Mouse (Mus musculus): Measurements from ENCODE around the gene 1700056E22Rik. TPM values are rescaled to one million over a fixed set of nuclear protein-coding genes. Genes with fewer than 3 reads are reported as not detected.

1700056E22Rik gene
- polyA plus RNA-seq, 1 experiment from 2014 or later: 0.52 TPM

- peaks cover 22% of the 10 kb centered on the region for H3K4me1 ChIP-seq (ENCODE audit: control insufficient read depth, insufficient read depth, low read length)
- no peaks in the 10 kb centered on the region for H3K9me3 ChIP-seq (ENCODE audit: control insufficient read depth, low read length)
- no peaks in the 10 kb centered on the region for H3K36me3 ChIP-seq (ENCODE audit: control insufficient read depth, insufficient read depth, low read length)
- WGBS: 13% methylated on average over 6 of the region's 6 CpGs
- DNase-seq (ENCODE audit: low spot score) (peak; percentile 76), ATAC-seq (ENCODE audit: insufficient number of reproducible peaks, low FRiP score, low TSS enrichment, low read depth) (peak; percentile 80)
- peak overlapping the region; percentile 39; the same call in 1 of the 2 replicates for H3K27ac ChIP-seq (replicated peaks; ENCODE audit: low read depth, low read length)
- no peak overlapping the region for H3K9ac ChIP-seq (ENCODE audit: low read length)
- H3K27me3 ChIP-seq (ENCODE audit: control insufficient read depth, insufficient read depth, low read length): no peaks in the 10 kb centered on the region
- H3K4me3 ChIP-seq (ENCODE audit: low read depth, low read length): no peak overlapping the region
- no peak overlapping the region for H3K4me2 ChIP-seq (ENCODE audit: low read depth, severe bottlenecking)
Measured at GRCm38 (mm10) chr1:184046070-184046677, 12.1 kb upstream of the 1700056E22Rik start.

GRCm38 (mm10) chr1:184043391-184043790, 9.3 kb upstream of the 1700056E22Rik start:
- H3K4me3 ChIP-seq (ENCODE audit: low read depth, low read length): no peak overlapping the region
- no peaks in the 10 kb centered on the region for H3K27me3 ChIP-seq (ENCODE audit: control insufficient read depth, insufficient read depth, low read length)
- H3K36me3 ChIP-seq (ENCODE audit: control insufficient read depth, insufficient read depth, low read length): no peaks in the 10 kb centered on the region
- ATAC-seq (ENCODE audit: insufficient number of reproducible peaks, low FRiP score, low TSS enrichment, low read depth) (no peak), DNase-seq (ENCODE audit: low spot score) (no peak)
- no peak overlapping the region for H3K27ac ChIP-seq (replicated peaks; ENCODE audit: low read depth, low read length)
- WGBS: 92% methylated on average over 5 of the region's 6 CpGs
- no peak overlapping the region for H3K9ac ChIP-seq (ENCODE audit: low read length)
- no peak overlapping the region for H3K4me2 ChIP-seq (ENCODE audit: low read depth, severe bottlenecking)
- H3K4me1 ChIP-seq (ENCODE audit: control insufficient read depth, insufficient read depth, low read length): peaks cover 19% of the 10 kb centered on the region
- no peaks in the 10 kb centered on the region for H3K9me3 ChIP-seq (ENCODE audit: control insufficient read depth, low read length)

- Histone ChIP-seq H3K27ac (replicated peaks; ENCODE audit: low read depth, low read length) (no peak overlapping the region), H3K4me3 (ENCODE audit: low read depth, low read length) (no peak overlapping the region), H3K4me1 (ENCODE audit: control insufficient read depth, insufficient read depth, low read length) (peaks cover 19% of the 10 kb centered on the region), H3K9me3 (ENCODE audit: control insufficient read depth, low read length) (no peaks in the 10 kb centered on the region), H3K9ac (ENCODE audit: low read length) (no peak overlapping the region), H3K4me2 (ENCODE audit: low read depth, severe bottlenecking) (no peak overlapping the region), H3K36me3 (ENCODE audit: control insufficient read depth, insufficient read depth, low read length) (no peaks in the 10 kb centered on the region), H3K27me3 (ENCODE audit: control insufficient read depth, insufficient read depth, low read length) (no peaks in the 10 kb centered on the region)
- no peak for DNase-seq (ENCODE audit: low spot score)
- no peak for ATAC-seq (ENCODE audit: insufficient number of reproducible peaks, low FRiP score, low TSS enrichment, low read depth)
- 81% methylated on average over 9 of the region's 9 CpGs for WGBS
Measured at GRCm38 (mm10) chr1:184042745-184043144, 8.6 kb upstream of the 1700056E22Rik start.

GRCm38 (mm10) chr1:184041778-184042573, 7.9 kb upstream of the 1700056E22Rik start:
- Histone ChIP-seq H3K27me3 (ENCODE audit: control insufficient read depth, insufficient read depth, low read length) (no peaks in the 10 kb centered on the region), H3K4me2 (ENCODE audit: low read depth, severe bottlenecking) (no peak overlapping the region), H3K27ac (replicated peaks; ENCODE audit: low read depth, low read length) (no peak overlapping the region), H3K9ac (ENCODE audit: low read length) (no peak overlapping the region), H3K4me1 (ENCODE audit: control insufficient read depth, insufficient read depth, low read length) (peaks cover 19% of the 10 kb centered on the region), H3K4me3 (ENCODE audit: low read depth, low read length) (no peak overlapping the region), H3K9me3 (ENCODE audit: control insufficient read depth, low read length) (no peaks in the 10 kb centered on the region), H3K36me3 (ENCODE audit: control insufficient read depth, insufficient read depth, low read length) (no peaks in the 10 kb centered on the region)
- ATAC-seq (ENCODE audit: insufficient number of reproducible peaks, low FRiP score, low TSS enrichment, low read depth): no peak
- WGBS: 68% methylated on average over 9 of the region's 9 CpGs
- no peak for DNase-seq (ENCODE audit: low spot score)

- 75% methylated on average over 1 of the region's 1 CpGs for WGBS
- Histone ChIP-seq H3K9ac (ENCODE audit: low read length) (no peak overlapping the region), H3K4me2 (ENCODE audit: low read depth, severe bottlenecking) (no peak overlapping the region), H3K9me3 (ENCODE audit: control insufficient read depth, low read length) (no peaks in the 10 kb centered on the region), H3K27me3 (ENCODE audit: control insufficient read depth, insufficient read depth, low read length) (no peaks in the 10 kb centered on the region), H3K27ac (replicated peaks; ENCODE audit: low read depth, low read length) (no peak overlapping the region), H3K36me3 (ENCODE audit: control insufficient read depth, insufficient read depth, low read length) (no peaks in the 10 kb centered on the region), H3K4me1 (ENCODE audit: control insufficient read depth, insufficient read depth, low read length) (peaks cover 11% of the 10 kb centered on the region), H3K4me3 (ENCODE audit: low read depth, low read length) (no peak overlapping the region)
- ATAC-seq (ENCODE audit: insufficient number of reproducible peaks, low FRiP score, low TSS enrichment, low read depth) (no peak), DNase-seq (ENCODE audit: low spot score) (no peak)
Measured at GRCm38 (mm10) chr1:184040906-184041305, 6.8 kb upstream of the 1700056E22Rik start.

GRCm38 (mm10) chr1:184040181-184040580, 6.1 kb upstream of the 1700056E22Rik start:
- H3K36me3 ChIP-seq (ENCODE audit: control insufficient read depth, insufficient read depth, low read length): no peaks in the 10 kb centered on the region
- H3K27ac ChIP-seq (replicated peaks; ENCODE audit: low read depth, low read length): no peak overlapping the region
- no peak for DNase-seq (ENCODE audit: low spot score)
- H3K9ac ChIP-seq (ENCODE audit: low read length): no peak overlapping the region
- H3K27me3 ChIP-seq (ENCODE audit: control insufficient read depth, insufficient read depth, low read length): no peaks in the 10 kb centered on the region
- ATAC-seq (ENCODE audit: insufficient number of reproducible peaks, low FRiP score, low TSS enrichment, low read depth): no peak
- no peak overlapping the region for H3K4me2 ChIP-seq (ENCODE audit: low read depth, severe bottlenecking)
- no peak overlapping the region for H3K4me3 ChIP-seq (ENCODE audit: low read depth, low read length)
- peaks cover 6% of the 10 kb centered on the region for H3K4me1 ChIP-seq (ENCODE audit: control insufficient read depth, insufficient read depth, low read length)
- WGBS: 81% methylated on average over 11 of the region's 11 CpGs
- no peaks in the 10 kb centered on the region for H3K9me3 ChIP-seq (ENCODE audit: control insufficient read depth, low read length)

GRCm38 (mm10) chr1:184039301-184039700, 5.2 kb upstream of the 1700056E22Rik start:
- Histone ChIP-seq H3K9me3 (ENCODE audit: control insufficient read depth, low read length) (no peaks in the 10 kb centered on the region), H3K27ac (replicated peaks; ENCODE audit: low read depth, low read length) (no peak overlapping the region), H3K27me3 (ENCODE audit: control insufficient read depth, insufficient read depth, low read length) (no peaks in the 10 kb centered on the region), H3K9ac (ENCODE audit: low read length) (no peak overlapping the region), H3K4me2 (ENCODE audit: low read depth, severe bottlenecking) (no peak overlapping the region), H3K36me3 (ENCODE audit: control insufficient read depth, insufficient read depth, low read length) (no peaks in the 10 kb centered on the region), H3K4me3 (ENCODE audit: low read depth, low read length) (no peak overlapping the region), H3K4me1 (ENCODE audit: control insufficient read depth, insufficient read depth, low read length) (peaks cover 6% of the 10 kb centered on the region)
- WGBS: 91% methylated on average over 10 of the region's 10 CpGs
- ATAC-seq (ENCODE audit: insufficient number of reproducible peaks, low FRiP score, low TSS enrichment, low read depth) (no peak), DNase-seq (ENCODE audit: low spot score) (no peak)

GRCm38 (mm10) chr1:184037802-184038201, 3.7 kb upstream of the 1700056E22Rik start:
- Histone ChIP-seq H3K27me3 (ENCODE audit: control insufficient read depth, insufficient read depth, low read length) (no peaks in the 10 kb centered on the region), H3K9me3 (ENCODE audit: control insufficient read depth, low read length) (no peaks in the 10 kb centered on the region), H3K27ac (replicated peaks; ENCODE audit: low read depth, low read length) (no peak overlapping the region), H3K4me1 (ENCODE audit: control insufficient read depth, insufficient read depth, low read length) (peaks cover 6% of the 10 kb centered on the region), H3K4me2 (ENCODE audit: low read depth, severe bottlenecking) (no peak overlapping the region), H3K9ac (ENCODE audit: low read length) (no peak overlapping the region), H3K36me3 (ENCODE audit: control insufficient read depth, insufficient read depth, low read length) (no peaks in the 10 kb centered on the region), H3K4me3 (ENCODE audit: low read depth, low read length) (no peak overlapping the region)
- no peak for ATAC-seq (ENCODE audit: insufficient number of reproducible peaks, low FRiP score, low TSS enrichment, low read depth)
- WGBS: 83% methylated on average over 4 of the region's 4 CpGs
- no peak for DNase-seq (ENCODE audit: low spot score)
